Mouse (Mus musculus) forebrain, embryonic 15.5 days (tissue): ENCODE results near the gene Arhgap1. TPM values are rescaled to one million over a fixed set of nuclear protein-coding genes. Genes with fewer than 3 reads are reported as not detected.

Source experiments
- ATAC-seq: fragments of 200-750 bp; cut with Nextera tagmentation; replicated peaks from 2 replicates; pipeline ENCODE4 v1.8.0; 2017; ENCODE audit warnings: mild to moderate bottlenecking, moderate TSS enrichment, moderate library complexity
- H3K27ac ChIP-seq: fragments of 300-500 bp; sonication (generic); replicated peaks from 2 replicates; pipeline ENCODE4 v1.5.1; 2015; ENCODE audit warnings: mild to moderate bottlenecking, inconsistent platforms
- H3K27me3 ChIP-seq: fragments of 300-500 bp; sonication (generic); 2 replicates; pipeline ENCODE4 v1.6.1; 2015; ENCODE audit warnings: inconsistent platforms
- H3K36me3 ChIP-seq: fragments of 300-500 bp; sonication (generic); 2 replicates; pipeline ENCODE4 v1.6.1; 2015; ENCODE audit warnings: mild to moderate bottlenecking, inconsistent platforms
- H3K4me1 ChIP-seq: fragments of 300-500 bp; sonication (generic); 2 replicates; pipeline ENCODE4 v1.6.1; 2015; ENCODE audit warnings: inconsistent platforms
- H3K4me2 ChIP-seq: fragments of 300-500 bp; sonication (generic); replicated peaks from 2 replicates; pipeline ENCODE4 v1.6.1; 2015; ENCODE audit warnings: mild to moderate bottlenecking, inconsistent platforms
- H3K4me3 ChIP-seq: fragments of 300-500 bp; sonication (generic); 2 replicates; pipeline ENCODE4 v1.5.1; 2015; ENCODE audit warnings: mild to moderate bottlenecking, inconsistent platforms
- H3K9ac ChIP-seq: fragments of 300-500 bp; sonication (generic); replicated peaks from 2 replicates; pipeline ENCODE4 v1.6.1; 2015; ENCODE audit warnings: mild to moderate bottlenecking, inconsistent platforms
- H3K9me3 ChIP-seq: fragments of 300-500 bp; sonication (generic); 2 replicates; pipeline ENCODE4 v1.6.1; 2016; ENCODE audit warnings: inconsistent platforms
- WGBS: fragments of 180-500 bp; shearing (Covaris S2); methylation state at CpG from one replicate; pipeline ENCODE4 v1.1.7; 2015; ENCODE audit warnings: mixed read lengths; 5-methylcytosine and 5-hydroxymethylcytosine counted together
- polyA plus RNA-seq: library from polyadenylated mRNA; unstranded; fragments of >200 nt; fragmentation: Nextera tagmentation; extraction: Ambion mirVana; gene quantifications from 2 replicates; pipeline ENCODE4 v1.2.1, GENCODE M21; 2015

Gene Arhgap1
- polyA plus RNA-seq, 1 experiment from 2014 or later, result 92.7 TPM

DNA sequence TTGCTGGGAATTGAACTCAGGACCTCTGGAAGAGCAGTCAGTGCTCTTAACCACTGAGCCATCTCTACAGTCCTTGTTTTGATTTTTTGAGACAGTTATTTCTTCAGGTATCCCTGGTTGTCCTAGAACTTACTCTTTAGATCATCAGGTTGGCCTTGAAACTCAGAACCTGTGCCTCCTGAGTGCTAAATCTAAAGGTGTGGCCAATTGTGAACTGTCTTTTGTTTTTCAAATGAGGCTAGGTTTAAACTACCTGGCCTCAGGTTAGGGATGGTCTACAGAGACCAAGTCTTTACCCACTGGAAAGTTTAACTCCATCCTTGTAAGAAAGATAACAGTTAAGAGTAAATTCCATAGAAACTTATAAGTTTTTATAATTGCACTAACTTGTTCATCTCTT, 56.8 kb downstream of the Arhgap1 start:
- ATAC-seq, result no peak
- Histone ChIP-seq H3K27me3 (no peaks in the 10 kb centered on the region), H3K9me3 (no peaks in the 10 kb centered on the region), H3K4me1 (peaks cover 13% of the 10 kb centered on the region), H3K4me2 (no peak overlapping the region), H3K9ac (no peak overlapping the region), H3K36me3 (no peaks in the 10 kb centered on the region), H3K27ac (no peak overlapping the region), H3K4me3 (no peak overlapping the region)

DNA sequence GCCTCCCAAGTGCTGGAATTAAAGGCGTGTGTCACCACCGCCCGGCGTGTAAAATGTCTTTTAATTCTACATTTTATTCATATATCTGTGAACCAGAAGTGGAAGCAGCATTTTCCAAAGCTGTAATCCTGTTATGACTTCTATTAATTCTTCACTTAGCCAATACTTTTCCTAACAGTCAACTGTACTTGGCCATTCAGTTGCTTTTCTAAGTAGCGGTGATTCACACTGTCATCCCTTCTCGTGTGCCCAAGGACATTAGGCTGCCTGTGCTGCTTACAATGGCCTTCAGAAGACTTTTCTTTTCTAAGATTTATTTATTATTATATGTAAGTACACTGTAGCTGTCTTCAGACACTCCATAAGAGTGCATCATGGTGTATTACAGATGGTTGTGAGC, 58.7 kb downstream of the Arhgap1 start:
- Histone ChIP-seq H3K4me3 (no peak overlapping the region), H3K27ac (no peak overlapping the region), H3K4me1 (peaks cover 23% of the 10 kb centered on the region), H3K36me3 (no peaks in the 10 kb centered on the region), H3K4me2 (no peak overlapping the region), H3K27me3 (no peaks in the 10 kb centered on the region), H3K9me3 (no peaks in the 10 kb centered on the region), H3K9ac (no peak overlapping the region)
- ATAC-seq, result no peak
- 97% methylated on average over 6 of the region's 6 CpGs for WGBS

DNA sequence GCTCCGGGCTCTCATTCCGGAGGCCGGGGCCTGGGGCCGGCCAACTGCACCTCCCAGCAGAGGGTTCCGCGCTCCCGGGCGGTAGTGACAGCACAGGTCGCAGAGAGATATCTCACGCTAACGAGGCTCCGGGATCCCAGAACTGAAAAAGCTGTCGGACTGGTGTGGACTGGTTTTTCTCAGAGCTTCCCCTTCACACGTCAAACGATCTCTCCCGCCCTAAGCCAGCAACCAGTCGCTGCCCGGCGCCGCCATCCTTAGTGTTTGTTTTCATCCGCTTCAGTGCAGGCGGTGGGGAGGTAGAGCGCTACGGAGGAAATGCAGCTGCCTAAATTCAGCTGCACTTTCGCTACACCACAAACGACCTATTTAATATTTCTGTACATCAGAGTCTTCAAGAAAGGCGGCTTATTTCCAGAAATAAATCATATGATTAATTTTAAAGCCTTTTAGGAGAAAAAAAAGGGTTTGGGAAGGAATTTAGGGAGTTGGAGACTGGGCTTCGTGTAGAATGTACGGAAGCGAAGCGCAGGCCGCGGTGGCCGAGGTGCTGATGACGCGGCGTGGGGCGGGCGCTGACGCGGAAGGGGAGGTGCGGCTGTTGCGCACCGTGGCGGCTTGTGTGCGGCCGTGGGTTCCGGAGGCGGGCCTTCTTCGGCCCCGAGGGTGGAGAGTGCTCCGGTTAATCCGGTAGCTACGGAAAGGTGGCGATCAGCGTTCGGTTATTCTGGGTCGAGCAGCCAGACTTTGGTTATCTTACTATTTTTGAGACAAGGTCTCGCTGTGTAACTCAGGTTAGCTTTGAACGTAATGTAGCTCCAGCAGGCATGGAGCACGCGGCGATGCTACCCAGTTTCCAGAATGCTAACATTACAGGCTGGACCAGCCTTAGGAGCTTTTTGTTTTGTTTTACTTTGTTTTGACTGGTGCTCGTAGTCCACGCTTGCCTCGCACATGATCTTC, 60.9 kb downstream of the Arhgap1 start, which contains the start of the genes Atg13 and Harbi1:
Gene Atg13 (minus strand): TSS at position 305 of the 963 bp plus-strand sequence.
Gene Harbi1 (plus strand): TSS at position 581 of the 963 bp plus-strand sequence.
- Histone ChIP-seq H3K4me2 (peak within 1 kb of the TSS; percentile 77), H3K4me1 (peaks cover 23% of the 10 kb centered on the region), H3K27me3 (no peaks in the 10 kb centered on the region), H3K9ac (peak within 1 kb of the TSS; percentile 90), H3K4me3 (peak within 1 kb of the TSS; percentile 97), H3K27ac (peak within 1 kb of the TSS; percentile 83), H3K36me3 (no peaks in the 10 kb centered on the region), H3K9me3 (no peaks in the 10 kb centered on the region)
- WGBS, result under 1% methylated on average over 66 of the region's 66 CpGs
- peak; percentile 99 for ATAC-seq

DNA sequence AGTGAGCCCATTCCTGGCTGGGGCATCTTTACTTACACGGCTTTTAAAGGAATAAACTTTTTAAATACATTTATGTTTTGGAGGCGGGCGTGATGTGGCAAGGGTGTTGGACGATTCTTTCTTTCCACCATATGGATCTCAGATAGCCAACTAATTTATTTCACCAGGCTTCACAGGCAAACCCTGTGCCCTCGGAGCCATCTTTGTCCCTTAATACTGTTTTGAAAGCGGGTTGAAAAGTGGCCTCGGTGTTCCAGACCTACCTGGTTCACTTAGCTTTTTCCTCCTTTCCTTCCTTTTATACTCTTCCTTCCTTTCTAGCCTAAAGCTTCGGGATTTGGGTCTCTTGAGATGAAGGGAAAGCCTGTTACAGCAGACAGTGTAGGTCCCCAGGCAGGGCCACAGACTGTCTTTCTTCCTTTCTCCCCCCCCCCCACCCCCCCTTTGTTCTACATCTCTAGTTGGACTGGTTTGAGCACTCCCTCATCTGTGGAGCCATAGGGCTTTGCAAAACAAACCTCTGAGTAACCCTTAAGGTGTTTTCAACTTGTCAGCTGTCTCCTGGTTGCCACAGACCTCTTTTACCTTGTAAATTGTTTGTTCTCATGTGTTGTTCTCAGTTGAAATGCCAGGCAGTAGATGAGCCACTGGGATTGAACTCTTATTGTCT, 61.7 kb downstream of the Arhgap1 start:
- 6% methylated on average over 8 of the region's 8 CpGs for WGBS
- Histone ChIP-seq H3K4me1 (peaks cover 23% of the 10 kb centered on the region), H3K36me3 (no peaks in the 10 kb centered on the region), H3K27me3 (no peaks in the 10 kb centered on the region), H3K9ac (peak overlapping the region; percentile 67), H3K4me2 (peak overlapping the region; percentile 77), H3K27ac (peak overlapping the region; percentile 83), H3K9me3 (no peaks in the 10 kb centered on the region), H3K4me3 (peak overlapping the region; percentile 97)
- no peak for ATAC-seq

DNA sequence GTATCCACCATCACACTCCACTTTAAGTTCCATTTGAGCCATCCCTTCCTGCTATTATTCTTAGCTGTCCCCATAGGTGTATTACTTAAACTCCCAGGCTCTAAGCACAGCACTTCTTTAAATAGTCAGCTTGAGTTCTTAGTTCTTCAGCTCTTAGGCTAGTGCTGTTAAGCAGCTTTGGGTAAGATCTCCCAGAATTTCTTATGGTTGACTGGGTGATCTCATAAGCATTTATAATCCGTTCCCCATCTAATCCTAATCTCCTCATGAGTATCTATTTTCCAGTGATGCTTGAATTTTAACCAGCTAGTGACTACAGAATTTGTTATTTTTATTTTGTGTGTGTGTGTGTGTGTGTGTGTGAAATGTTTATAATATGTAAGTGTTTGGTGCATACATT, 65.3 kb downstream of the Arhgap1 start:
- no peak for ATAC-seq
- H3K27ac ChIP-seq, result no peak overlapping the region
- no peak overlapping the region for H3K9ac ChIP-seq
- 65% methylated on average over 1 of the region's 1 CpGs for WGBS
- H3K36me3 ChIP-seq, result no peaks in the 10 kb centered on the region
- H3K4me2 ChIP-seq, result no peak overlapping the region
- H3K27me3 ChIP-seq, result no peaks in the 10 kb centered on the region
- no peaks in the 10 kb centered on the region for H3K9me3 ChIP-seq
- peaks cover 12% of the 10 kb centered on the region for H3K4me1 ChIP-seq
- H3K4me3 ChIP-seq, result no peak overlapping the region

DNA sequence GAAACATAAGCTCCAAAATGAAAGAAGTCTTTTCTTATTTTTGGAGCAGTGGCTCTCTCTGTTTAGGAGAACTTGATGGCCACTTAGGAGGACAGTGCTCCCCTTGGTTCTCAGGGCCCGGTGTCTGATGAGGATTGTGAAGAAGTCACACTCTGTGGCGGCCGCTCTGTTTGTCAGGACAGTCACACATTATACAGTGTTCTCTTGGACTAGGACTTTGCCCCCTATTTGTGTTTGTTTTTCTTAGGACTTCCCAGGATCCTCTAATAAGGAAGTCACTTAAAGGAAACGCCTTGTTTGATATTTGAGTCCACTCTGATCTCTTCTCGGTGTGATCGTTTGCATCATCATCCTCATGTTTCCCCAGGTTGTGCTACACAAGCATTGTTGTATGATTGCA, 68.6 kb downstream of the Arhgap1 start:
- WGBS, result 93% methylated on average over 6 of the region's 6 CpGs
- H3K9me3 ChIP-seq, result no peaks in the 10 kb centered on the region
- ATAC-seq, result no peak
- no peak overlapping the region for H3K9ac ChIP-seq
- no peaks in the 10 kb centered on the region for H3K4me1 ChIP-seq
- H3K4me3 ChIP-seq, result no peak overlapping the region
- H3K4me2 ChIP-seq, result no peak overlapping the region
- H3K27me3 ChIP-seq, result no peaks in the 10 kb centered on the region
- peaks cover 12% of the 10 kb centered on the region for H3K36me3 ChIP-seq
- no peak overlapping the region for H3K27ac ChIP-seq

Other genes starting within 250 kb of the Arhgap1 start
- 159 and 168 TPM in 2 replicates for gene 1110051M20Rik, start 205.2 kb upstream of the Arhgap1 start, polyA plus RNA-seq
- gene Lrp4, start 192.3 kb upstream of the Arhgap1 start, polyA plus RNA-seq, result 6.0 and 6.8 TPM in 2 replicates
- gene Ckap5, start 123.1 kb upstream of the Arhgap1 start, polyA plus RNA-seq, result 132 and 139 TPM in 2 replicates
- gene F2, start 13.4 kb upstream of the Arhgap1 start, polyA plus RNA-seq, result 0.13 and 0.38 TPM in 2 replicates
- gene Zfp408, start 69 bp upstream of the Arhgap1 start, polyA plus RNA-seq, result 13.8 and 14.8 TPM in 2 replicates
- gene Atg13, start 60.7 kb downstream of the Arhgap1 start, polyA plus RNA-seq, result 38.4 and 40.4 TPM in 2 replicates
- 20.4 and 23.7 TPM in 2 replicates for gene Harbi1, start 61.0 kb downstream of the Arhgap1 start, polyA plus RNA-seq
- 20.0 and 21.8 TPM in 2 replicates for gene Ambra1, start 80.3 kb downstream of the Arhgap1 start, polyA plus RNA-seq